Mouse (Mus musculus) adipocyte (in vitro differentiated cells): Measurements from ENCODE around the gene Olfr102.

Experiments
- DNase-seq: peaks from one replicate; pipeline ENCODE4 v3.0.0-alpha.2; 2016; ENCODE audit warnings: low spot score

Gene Olfr102

GRCm38 (mm10) chr17:37316954-37317353 is at the start of gene Olfr102:
Gene Olfr102, minus strand, starts transcription at chr17:37317054.
- DNase-seq: no peak

- DNase-seq: no peak
These were observed 42.4 kb upstream of the Olfr102 start, which contains the start of gene Olfr104-ps for GRCm38 (mm10) chr17:37359282-37359681. Gene Olfr104-ps, plus strand, starts transcription at chr17:37359582.

- no peak for DNase-seq
These were observed 22.7 kb upstream of the Olfr102 start, which contains the start of gene Olfr103 for GRCm38 (mm10) chr17:37339598-37339997. Gene Olfr103, minus strand, starts transcription at chr17:37339698.

- no peak for DNase-seq
These were observed 6.6 kb downstream of the Olfr102 start for GRCm38 (mm10) chr17:37310146-37310699.

GRCm38 (mm10) chr17:37308483-37308882 is 8.4 kb downstream of the Olfr102 start:
- peak; percentile 19 for DNase-seq

GRCm38 (mm10) chr17:37304213-37304612 is 12.6 kb downstream of the Olfr102 start, which contains the start of gene Olfr101:
Gene Olfr101, minus strand, starts transcription at chr17:37304313.
- DNase-seq: no peak

- DNase-seq: no peak
These were observed 33.5 kb downstream of the Olfr102 start, which contains the start of gene Olfr99 for GRCm38 (mm10) chr17:37283360-37283759. Gene Olfr99, minus strand, starts transcription at chr17:37283460.

GRCm38 (mm10) chr17:37280331-37280730 is 36.5 kb downstream of the Olfr102 start:
- DNase-seq: peak; percentile 96

GRCm38 (mm10) chr17:37276573-37276972 is 40.3 kb downstream of the Olfr102 start:
- DNase-seq: no peak

GRCm38 (mm10) chr17:37275626-37276248 is 41.1 kb downstream of the Olfr102 start:
- DNase-seq: no peak

GRCm38 (mm10) chr17:37270702-37271092 is 46.2 kb downstream of the Olfr102 start:
- DNase-seq: peak; percentile 74

GRCm38 (mm10) chr17:37270058-37270701 is 46.7 kb downstream of the Olfr102 start, which contains the start of gene H2-M3:
Gene H2-M3, plus strand, starts transcription at chr17:37270220.
- DNase-seq: peak; percentile 96

GRCm38 (mm10) chr17:37263626-37264025 is 53.2 kb downstream of the Olfr102 start, which contains the start of gene Olfr98:
Gene Olfr98, minus strand, starts transcription at chr17:37263749.
- DNase-seq: peak; percentile 86
